16 mouse cellular contexts compared by ENCODE assay signal in genomic region chr2:91080784-91081513, GRCm38 (mm10). TPM values are rescaled to one million over a fixed set of nuclear protein-coding genes. Genes with fewer than 3 reads are reported as not detected.
DNase-seq lines count a peak whose midpoint lies in the region; ATAC-seq and TF ChIP-seq lines count a peak whose summit lies in the region.
"Had no signal": no experiment of that assay in that cellular context is flagged by ENCODE, and none has a peak within 500 bp of the region (broad histone marks: within the 10 kb centered on the region; RNA-seq: fewer than 3 reads in every experiment).

No protein-coding gene starts in this region.

- 38% methylated on average over 8 of the region's 8 CpGs for WGBS in spleen, adult 2 months
- WGBS in midbrain, embryonic 11.5 days, result 80% methylated on average over 8 of the region's 8 CpGs

- peak; percentile 48 for ATAC-seq in granulocyte monocyte progenitor cell, adult 5-6 weeks (replicated peaks; ENCODE audit: poor library complexity, severe bottlenecking)
- peak; percentile 48 for ATAC-seq in neutrophil, adult 5-6 weeks (ENCODE audit: extremely low read depth, insufficient number of reproducible peaks, low FRiP score, poor library complexity, severe bottlenecking)
- ATAC-seq in midbrain, embryonic 11.5 days (ENCODE audit: low FRiP score), result no peak

- H3K36me3 ChIP-seq in spleen, adult 2 months (ENCODE audit: control insufficient read depth, insufficient read depth, low read length), result no peaks in the 10 kb centered on the region
- H3K36me3 ChIP-seq in MEL (ENCODE audit: control insufficient read depth in 1 of 2, insufficient read depth in 2 of 2, low read length in 2 of 2), result peaks cover 0 to 10% of the 10 kb centered on the region in 2 experiments; a peak in 2 of 4 replicates
- no peaks in the 10 kb centered on the region for H3K36me3 ChIP-seq in midbrain, embryonic 11.5 days (ENCODE audit: control insufficient read depth, insufficient read depth, low read length)
- H3K36me3 ChIP-seq: G1E; hindbrain, embryonic 15.5 days; midbrain, embryonic 10.5 days had no signal

- H3K9me3 ChIP-seq in MEL (replicated peaks; ENCODE audit: insufficient read depth, low read length), result no peaks in the 10 kb centered on the region
- no peaks in the 10 kb centered on the region for H3K9me3 ChIP-seq in midbrain, embryonic 11.5 days (ENCODE audit: control insufficient read depth, low read length)
- H3K9me3 ChIP-seq: G1E; hindbrain, embryonic 15.5 days; midbrain, embryonic 10.5 days had no signal

- no peaks in the 10 kb centered on the region for H3K27me3 ChIP-seq in spleen, adult 2 months (ENCODE audit: control insufficient read depth, insufficient read depth, low read length)
- no peaks in the 10 kb centered on the region for H3K27me3 ChIP-seq in MEL (ENCODE audit: control insufficient read depth in 1 of 2, insufficient read depth in 2 of 2, low read length in 2 of 2)
- no peaks in the 10 kb centered on the region for H3K27me3 ChIP-seq in midbrain, embryonic 11.5 days (ENCODE audit: control insufficient read depth, insufficient read depth, low read length)
- H3K27me3 ChIP-seq: hindbrain, embryonic 15.5 days had no signal

- no peak for TF ChIP-seq EP300 in MEL (IDR thresholded peaks at IDR 0.05; ENCODE audit: low read depth in 1 of 2, low read length in 2 of 2)

- TF ChIP-seq POLR2A in spleen, adult 2 months (IDR thresholded peaks at IDR 0.05; ENCODE audit: low read depth, low read length), result no peak
- no peak for TF ChIP-seq POLR2A in MEL (IDR thresholded peaks at IDR 0.05; ENCODE audit: control insufficient read depth in 1 of 2, insufficient read depth in 1 of 2, low read depth in 1 of 2, low read length in 2 of 2, poor library complexity in 1 of 2)

- H3K4me3 ChIP-seq in spleen, adult 2 months (ENCODE audit: extremely low read depth, insufficient read depth, insufficient read length), result no peak overlapping the region
- no peak overlapping the region for H3K4me3 ChIP-seq in MEL (ENCODE audit: control insufficient read depth in 1 of 2, insufficient read depth in 1 of 2, low read depth in 2 of 2, low read length in 2 of 2)
- no peak overlapping the region for H3K4me3 ChIP-seq in midbrain, embryonic 11.5 days (ENCODE audit: low read depth, low read length)
- H3K4me3 ChIP-seq: hindbrain, embryonic 15.5 days; midbrain, embryonic 10.5 days; myocyte had no signal

- TF ChIP-seq CTCF in spleen, adult 2 months (IDR thresholded peaks at IDR 0.05; ENCODE audit: extremely low read depth, insufficient read depth, insufficient read length, insufficient replicate concordance), result no peak
- TF ChIP-seq CTCF in MEL (IDR thresholded peaks at IDR 0.05 in 2 of 3, conservative IDR thresholded peaks at IDR 0.05 in 1 of 3; ENCODE audit: control insufficient read depth in 1 of 3, insufficient read depth in 1 of 3, low read depth in 2 of 3, low read length in 3 of 3, poor library complexity in 1 of 3, severe bottlenecking in 1 of 3), result no peak

- no peak for TF ChIP-seq RAD21 in MEL (IDR thresholded peaks at IDR 0.05; ENCODE audit: low read depth, low read length)

- no peaks in the 10 kb centered on the region for H3K79me2 ChIP-seq in MEL (ENCODE audit: control insufficient read depth, insufficient read depth, low read length, poor library complexity)

- H3K9ac ChIP-seq in MEL (ENCODE audit: control insufficient read depth, low read depth, low read length, poor library complexity, severe bottlenecking), result no peak overlapping the region
- no peak overlapping the region for H3K9ac ChIP-seq in midbrain, embryonic 11.5 days (ENCODE audit: low read length)
- H3K9ac ChIP-seq: hindbrain, embryonic 15.5 days had no signal

- H3K4me2 ChIP-seq in midbrain, embryonic 11.5 days, result no peak overlapping the region
- H3K4me2 ChIP-seq: hindbrain, embryonic 15.5 days had no signal

- H3K27ac ChIP-seq in spleen, adult 2 months (ENCODE audit: insufficient read depth, low read length), result peak overlapping the region; percentile 77
- no peak overlapping the region for H3K27ac ChIP-seq in MEL (ENCODE audit: control insufficient read depth, low read depth, low read length)
- H3K27ac ChIP-seq in midbrain, embryonic 11.5 days (ENCODE audit: low read depth, low read length), result no peak overlapping the region
- H3K27ac ChIP-seq: hindbrain, embryonic 15.5 days; midbrain, embryonic 10.5 days had no signal

- peaks cover 40% of the 10 kb centered on the region for H3K4me1 ChIP-seq in spleen, adult 2 months (ENCODE audit: control insufficient read depth, insufficient read depth, insufficient read length)
- H3K4me1 ChIP-seq in MEL (ENCODE audit: control insufficient read depth in 1 of 2, insufficient read depth in 2 of 2, low read length in 2 of 2), result peaks cover 5 to 16% of the 10 kb centered on the region in 2 experiments
- H3K4me1 ChIP-seq in midbrain, embryonic 11.5 days (ENCODE audit: control insufficient read depth, insufficient read depth, low read length), result peaks cover 6% of the 10 kb centered on the region

- peak in 1 of 2 experiments; percentile 42 for DNase-seq in spleen, adult 2 months (ENCODE audit: low read depth in 1 of 2, low spot score in 2 of 2)
- DNase-seq in spleen, postnatal 10 days (ENCODE audit: low spot score in 2 of 2), result no peak
- no peak for DNase-seq in MEL (ENCODE audit: low read depth, low spot score)
- no peak for DNase-seq in frontal cortex, postnatal 10 days (ENCODE audit: low spot score in 2 of 2)
- DNase-seq in midbrain, embryonic 11.5 days (ENCODE audit: low spot score, missing footprints), result no peak
- DNase-seq: cerebellum, adult 9-10 months; kidney, adult 9 months; right cerebral cortex, postnatal 14 days; thymus, postnatal 14 days had no signal

TF ChIP-seq in MEL, 35 proteins besides CTCF, POLR2A, EP300 and RAD21:
- TF ChIP-seq POLR2AphosphoS5 (IDR thresholded peaks at IDR 0.05; ENCODE audit: borderline replicate concordance, low read depth, low read length) (peak; percentile 84; the same call in 1 of the 2 replicates), SMC3 (IDR thresholded peaks at IDR 0.05; ENCODE audit: low read depth, low read length) (no peak)

RNA-seq across cellular contexts. Expression of gene Spi1, which starts 1.2 kb away (rescaled TPM):
- 199 and 220 TPM in 2 replicates for polyA plus RNA-seq in spleen, adult 2 months (2012; rRNA removed)
- total RNA-seq in MEL (2012; rRNA removed), result 108 and 129 TPM in 2 replicates
- polyA plus RNA-seq in MEL (2012; ENCODE audit: insufficient read depth in 1 of 2, insufficient read length in 2 of 2, low read depth in 1 of 2, low replicate concordance in 2 of 2, missing spikeins in 1 of 2), result 100 to 1,000 TPM in 1 of 2 experiments, 10 to 100 TPM in 1; 95.9 to 142 TPM
- total RNA-seq in granulocyte monocyte progenitor cell, adult 5-6 weeks (2014; fragmentation: Nextera tagmentation), result 208 and 244 TPM in 2 replicates
- total RNA-seq in granulocyte monocyte progenitor cell, adult 5-6 weeks (2017), result 114 and 139 TPM in 2 replicates
- 388 and 389 TPM in 2 replicates for total RNA-seq in neutrophil, adult 5-6 weeks (2017)
- 4.0 and 4.5 TPM in 2 replicates for polyA plus RNA-seq in midbrain, embryonic 11.5 days (2014; fragmentation: Nextera tagmentation; extraction: Ambion mirVana)

RNA-seq across cellular contexts. Expression of gene Slc39a13, which starts 10.7 kb away (rescaled TPM):
- polyA plus RNA-seq in spleen, adult 2 months (2012; rRNA removed), result 31.3 and 35.6 TPM in 2 replicates
- 7.7 and 9.4 TPM in 2 replicates for total RNA-seq in MEL (2012; rRNA removed)
- polyA plus RNA-seq in MEL (2012; ENCODE audit: insufficient read depth in 1 of 2, insufficient read length in 2 of 2, low read depth in 1 of 2, low replicate concordance in 2 of 2, missing spikeins in 1 of 2), result 10 to 100 TPM in 1 of 2 experiments, not detected in 1; 19.1 TPM
- total RNA-seq in granulocyte monocyte progenitor cell, adult 5-6 weeks (2014; fragmentation: Nextera tagmentation), result 10.0 and 35.1 TPM in 2 replicates
- total RNA-seq in granulocyte monocyte progenitor cell, adult 5-6 weeks (2017), result 4.8 and 9.4 TPM in 2 replicates
- total RNA-seq in neutrophil, adult 5-6 weeks (2017), result 17.0 and 20.4 TPM in 2 replicates
- 16.6 and 18.9 TPM in 2 replicates for polyA plus RNA-seq in midbrain, embryonic 11.5 days (2014; fragmentation: Nextera tagmentation; extraction: Ambion mirVana)

RNA-seq across cellular contexts. Expression of gene Psmc3, which starts 27.1 kb away (rescaled TPM):
- 37.0 and 43.3 TPM in 2 replicates for polyA plus RNA-seq in spleen, adult 2 months (2012; rRNA removed)
- total RNA-seq in MEL (2012; rRNA removed), result 259 and 271 TPM in 2 replicates
- 1,000 to 10,000 TPM in 1 of 2 experiments, 100 to 1,000 TPM in 1; 428 to 1,459 TPM for polyA plus RNA-seq in MEL (2012; ENCODE audit: insufficient read depth in 1 of 2, insufficient read length in 2 of 2, low read depth in 1 of 2, low replicate concordance in 2 of 2, missing spikeins in 1 of 2)
- total RNA-seq in granulocyte monocyte progenitor cell, adult 5-6 weeks (2014; fragmentation: Nextera tagmentation), result 155 and 159 TPM in 2 replicates
- 282 TPM in 2 replicates for total RNA-seq in granulocyte monocyte progenitor cell, adult 5-6 weeks (2017)
- total RNA-seq in neutrophil, adult 5-6 weeks (2017), result 132 and 144 TPM in 2 replicates
- polyA plus RNA-seq in midbrain, embryonic 11.5 days (2014; fragmentation: Nextera tagmentation; extraction: Ambion mirVana), result 364 and 369 TPM in 2 replicates

RNA-seq across cellular contexts. Expression of gene Mybpc3, which starts 37.0 kb away (rescaled TPM):
- polyA plus RNA-seq in spleen, adult 2 months (2012; rRNA removed), result 0.31 and 0.50 TPM in 2 replicates
- total RNA-seq in MEL (2012; rRNA removed), result 0.19 and 0.29 TPM in 2 replicates
- under 1 TPM in 1 of 2 experiments, not detected in 1; 0.50 TPM for polyA plus RNA-seq in MEL (2012; ENCODE audit: insufficient read depth in 1 of 2, insufficient read length in 2 of 2, low read depth in 1 of 2, low replicate concordance in 2 of 2, missing spikeins in 1 of 2)
- 1.5 TPM in 1 of 2 replicates, not detected in the other for total RNA-seq in granulocyte monocyte progenitor cell, adult 5-6 weeks (2014; fragmentation: Nextera tagmentation)
- total RNA-seq in granulocyte monocyte progenitor cell, adult 5-6 weeks (2017), result 0.62 TPM in 1 of 2 replicates, not detected in the other
- 1.3 and 2.1 TPM in 2 replicates for total RNA-seq in neutrophil, adult 5-6 weeks (2017)
- not detected in 2 replicates for polyA plus RNA-seq in midbrain, embryonic 11.5 days (2014; fragmentation: Nextera tagmentation; extraction: Ambion mirVana)
- total RNA-seq: G1E; liver, adult 2 months had no signal
- polyA plus RNA-seq: G1E; hindbrain, embryonic 15.5 days had no signal

RNA-seq across cellular contexts. Expression of gene Rapsn, which starts 45.5 kb away (rescaled TPM):
- 1.3 and 1.6 TPM in 2 replicates for polyA plus RNA-seq in spleen, adult 2 months (2012; rRNA removed)
- total RNA-seq in MEL (2012; rRNA removed), result not detected in 2 replicates
- polyA plus RNA-seq in MEL (2012; ENCODE audit: insufficient read depth in 1 of 2, insufficient read length in 2 of 2, low read depth in 1 of 2, low replicate concordance in 2 of 2, missing spikeins in 1 of 2), result under 1 TPM in 1 of 2 experiments, not detected in 1; 0.10 TPM
- 1.5 and 8.2 TPM in 2 replicates for total RNA-seq in granulocyte monocyte progenitor cell, adult 5-6 weeks (2014; fragmentation: Nextera tagmentation)
- total RNA-seq in granulocyte monocyte progenitor cell, adult 5-6 weeks (2017), result 0.39 TPM in 1 of 2 replicates, not detected in the other
- total RNA-seq in neutrophil, adult 5-6 weeks (2017), result 0.47 TPM in 1 of 2 replicates, not detected in the other
- polyA plus RNA-seq in midbrain, embryonic 11.5 days (2014; fragmentation: Nextera tagmentation; extraction: Ambion mirVana), result 0.63 and 0.98 TPM in 2 replicates
- total RNA-seq: liver, adult 2 months had no signal
